In the genomic region with DNA sequence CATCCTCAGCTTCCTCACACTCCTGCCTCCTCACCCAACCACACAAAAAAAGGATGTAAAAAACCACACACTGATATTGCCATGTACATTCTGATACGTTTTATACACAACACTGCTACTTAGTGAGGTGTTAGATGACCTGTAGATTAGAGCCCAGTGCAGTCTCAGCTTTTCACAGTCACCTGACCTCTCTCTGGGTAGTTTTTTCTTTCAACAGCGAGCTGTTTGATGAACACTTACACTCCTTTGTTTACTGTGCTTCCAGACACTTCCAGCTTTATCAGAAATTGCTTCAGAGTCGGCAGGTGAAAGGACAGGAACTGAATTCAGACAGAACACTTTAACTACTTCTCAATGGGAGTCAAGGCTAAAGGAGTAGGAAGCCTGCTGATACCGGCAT, we compare ENCODE assay signal across 20 mouse cellular contexts. TPM values are rescaled to one million over a fixed set of nuclear protein-coding genes. Genes with fewer than 3 reads are reported as not detected.
"Had no signal": no experiment of that assay in that cellular context is flagged by ENCODE, and none has a peak within 500 bp of the region (broad histone marks: within the 10 kb centered on the region; RNA-seq: fewer than 3 reads in every experiment).

No protein-coding gene starts in this region.

- H3K36me3 ChIP-seq: limb, embryonic 13.5 days; liver, embryonic 12.5 days; midbrain, embryonic 10.5 days; neural tube, embryonic 15.5 days had no signal

- H3K4me3 ChIP-seq: limb, embryonic 13.5 days; liver, embryonic 12.5 days; midbrain, embryonic 10.5 days; myocyte; neural tube, embryonic 15.5 days had no signal

- DNase-seq: kidney, adult 8-10 months; kidney, postnatal 25 days; layer of hippocampus, adult 9-11 months; layer of hippocampus, postnatal 36 days; left cerebral cortex, postnatal 4 days; midbrain, embryonic 14.5 days; right cerebral cortex, adult 18-20 months; right cerebral cortex, postnatal 25 days; thymus, postnatal 4 days had no signal

- H3K4me1 ChIP-seq: limb, embryonic 13.5 days; midbrain, embryonic 10.5 days; neural tube, embryonic 15.5 days had no signal

- ATAC-seq: hindbrain, postnatal 0 days; liver, embryonic 12.5 days had no signal

- H3K4me2 ChIP-seq: limb, embryonic 13.5 days; liver, embryonic 12.5 days; neural tube, embryonic 15.5 days had no signal

- H3K27ac ChIP-seq: hindbrain, postnatal 0 days; limb, embryonic 13.5 days; liver, embryonic 12.5 days; midbrain, embryonic 10.5 days; neural tube, embryonic 15.5 days had no signal

- H3K9me3 ChIP-seq: limb, embryonic 13.5 days; liver, embryonic 12.5 days; midbrain, embryonic 10.5 days; neural tube, embryonic 15.5 days had no signal

- H3K27me3 ChIP-seq: limb, embryonic 13.5 days; neural tube, embryonic 15.5 days had no signal

- H3K9ac ChIP-seq: limb, embryonic 13.5 days; liver, embryonic 12.5 days; neural tube, embryonic 15.5 days had no signal

RNA-seq across cellular contexts. Expression of a gene that starts 29.3 kb away (rescaled TPM):
- polyA plus RNA-seq: hindbrain, postnatal 0 days; intestine, embryonic 14.5 days; kidney, embryonic 16.5 days; limb, embryonic 13.5 days; liver, embryonic 12.5 days; liver, embryonic 16.5 days; lung, embryonic 16.5 days; midbrain, embryonic 10.5 days; midbrain, embryonic 14.5 days; myocyte; neural tube, embryonic 11.5 days; neural tube, embryonic 15.5 days had no signal
